Mouse (Mus musculus) forebrain, embryonic 10.5 days (tissue): ENCODE results near the gene Zdhhc18. TPM values are rescaled to one million over a fixed set of nuclear protein-coding genes. Genes with fewer than 3 reads are reported as not detected.
A peak's percentile ranks its signal among the peaks of the same experiment; 100 is the strongest.

ENCODE experiments used
- DNase-seq: peaks from one replicate; pipeline ENCODE4 v3.0.0-alpha.2; 2017; ENCODE audit warnings: low spot score; ENCODE audit errors: extremely low spot score
- H3K27ac ChIP-seq: fragments of 300-500 bp; sonication (generic); 2 replicates; pipeline ENCODE4 v1.5.1; 2016; ENCODE audit warnings: mild to moderate bottlenecking
- H3K27me3 ChIP-seq: fragments of 300-500 bp; sonication (generic); 2 replicates; pipeline ENCODE4 v1.6.1; 2016; ENCODE audit warnings: mild to moderate bottlenecking; ENCODE audit not compliant: poor library complexity, severe bottlenecking
- H3K36me3 ChIP-seq: fragments of 300-500 bp; sonication (generic); replicated peaks from 2 replicates; pipeline ENCODE4 v1.6.1; 2016; ENCODE audit warnings: mild to moderate bottlenecking, moderate library complexity
- H3K4me1 ChIP-seq: fragments of 300-500 bp; sonication (generic); 2 replicates; pipeline ENCODE4 v1.6.1; 2016
- H3K4me3 ChIP-seq: fragments of 300-500 bp; sonication (generic); 2 replicates; pipeline ENCODE4 v1.5.1; 2016; ENCODE audit warnings: mild to moderate bottlenecking, moderate library complexity
- H3K9me3 ChIP-seq: fragments of 300-500 bp; sonication (generic); 2 replicates; pipeline ENCODE4 v1.6.1; 2016; ENCODE audit warnings: mild to moderate bottlenecking, moderate library complexity
- WGBS: fragments of 180-500 bp; shearing (Covaris S2); methylation state at CpG from one replicate; pipeline ENCODE4 v1.1.7; 2016; 5-methylcytosine and 5-hydroxymethylcytosine counted together
- polyA plus RNA-seq: library from polyadenylated mRNA; unstranded; fragments of >200 nt; fragmentation: Nextera tagmentation; extraction: Ambion mirVana; gene quantifications from 2 replicates; pipeline ENCODE4 v1.2.1, GENCODE M21; 2016

Gene Zdhhc18
- polyA plus RNA-seq, 1 experiment from 2014 or later = 2.4 TPM

- H3K4me3 ChIP-seq = peak overlapping the region; percentile 73; the same call in 1 of the 2 replicates
- no peaks in the 10 kb centered on the region for H3K27me3 ChIP-seq
- H3K27ac ChIP-seq = peak overlapping the region; percentile 96
- WGBS = 54% methylated on average over 10 of the region's 10 CpGs
- H3K4me1 ChIP-seq = peaks cover 87% of the 10 kb centered on the region
- DNase-seq = no peak
- H3K9me3 ChIP-seq = no peaks in the 10 kb centered on the region
- peaks cover 15% of the 10 kb centered on the region for H3K36me3 ChIP-seq
Measured at GRCm38 (mm10) chr4:133673666-133674330, 23.8 kb upstream of the Zdhhc18 start.

- H3K4me3 ChIP-seq = peak overlapping the region; percentile 73
- WGBS = 7% methylated on average over 24 of the region's 24 CpGs
- DNase-seq = no peak
- H3K36me3 ChIP-seq = peaks cover 11% of the 10 kb centered on the region
- H3K4me1 ChIP-seq = peaks cover 82% of the 10 kb centered on the region
- no peaks in the 10 kb centered on the region for H3K9me3 ChIP-seq
- H3K27me3 ChIP-seq = no peaks in the 10 kb centered on the region
- H3K27ac ChIP-seq = peak overlapping the region; percentile 96
Measured at GRCm38 (mm10) chr4:133672845-133673647, 23.1 kb upstream of the Zdhhc18 start.

- no peaks in the 10 kb centered on the region for H3K27me3 ChIP-seq
- H3K27ac ChIP-seq = peak within 1 kb of the TSS; percentile 96
- WGBS = under 1% methylated on average over 76 of the region's 76 CpGs
- H3K9me3 ChIP-seq = no peaks in the 10 kb centered on the region
- H3K4me3 ChIP-seq = peak within 1 kb of the TSS; percentile 73
- H3K36me3 ChIP-seq = peaks cover 7% of the 10 kb centered on the region
- peaks cover 75% of the 10 kb centered on the region for H3K4me1 ChIP-seq
- peak; percentile 93 for DNase-seq
Measured at GRCm38 (mm10) chr4:133671881-133672844, 22.2 kb upstream of the Zdhhc18 start, which contains the start of gene Pigv. Pigv (minus strand) TSS chr4:133672647.

GRCm38 (mm10) chr4:133671184-133671880, 21.4 kb upstream of the Zdhhc18 start:
- no peaks in the 10 kb centered on the region for H3K9me3 ChIP-seq
- peaks cover 13% of the 10 kb centered on the region for H3K36me3 ChIP-seq
- peaks cover 66% of the 10 kb centered on the region for H3K4me1 ChIP-seq
- DNase-seq = peak; percentile 83
- H3K27me3 ChIP-seq = no peaks in the 10 kb centered on the region
- peak overlapping the region; percentile 96 for H3K27ac ChIP-seq
- 5% methylated on average over 13 of the region's 13 CpGs for WGBS
- peak overlapping the region; percentile 73 for H3K4me3 ChIP-seq

GRCm38 (mm10) chr4:133669652-133670210, 19.8 kb upstream of the Zdhhc18 start:
- H3K27ac ChIP-seq = no peak overlapping the region
- 74% methylated on average over 6 of the region's 6 CpGs for WGBS
- peaks cover 60% of the 10 kb centered on the region for H3K4me1 ChIP-seq

GRCm38 (mm10) chr4:133668537-133668936, 18.6 kb upstream of the Zdhhc18 start:
- peaks cover 48% of the 10 kb centered on the region for H3K4me1 ChIP-seq
- no peaks in the 10 kb centered on the region for H3K9me3 ChIP-seq
- no peak for DNase-seq
- H3K4me3 ChIP-seq = no peak overlapping the region
- no peak overlapping the region for H3K27ac ChIP-seq
- H3K36me3 ChIP-seq = peaks cover 28% of the 10 kb centered on the region
- WGBS = 85% methylated on average over 3 of the region's 3 CpGs
- H3K27me3 ChIP-seq = no peaks in the 10 kb centered on the region

More at GRCm38 (mm10) chr4:133669652-133670210, 19.8 kb upstream of the Zdhhc18 start:
- no peak overlapping the region for H3K4me3 ChIP-seq
- peaks cover 22% of the 10 kb centered on the region for H3K36me3 ChIP-seq
- no peaks in the 10 kb centered on the region for H3K27me3 ChIP-seq
- DNase-seq = no peak
- H3K9me3 ChIP-seq = no peaks in the 10 kb centered on the region

- Histone ChIP-seq H3K36me3 (peaks cover 37% of the 10 kb centered on the region), H3K4me3 (no peak overlapping the region), H3K9me3 (no peaks in the 10 kb centered on the region), H3K27ac (no peak overlapping the region), H3K4me1 (peaks cover 26% of the 10 kb centered on the region), H3K27me3 (no peaks in the 10 kb centered on the region)
- DNase-seq = no peak
- WGBS = 80% methylated on average over 6 of the region's 6 CpGs
Measured at GRCm38 (mm10) chr4:133666199-133666598, 16.2 kb upstream of the Zdhhc18 start.

- H3K4me1 ChIP-seq = peaks cover 27% of the 10 kb centered on the region
- H3K27ac ChIP-seq = peak overlapping the region; percentile 4
- no peak for DNase-seq
- WGBS = 60% methylated on average over 11 of the region's 11 CpGs
- H3K4me3 ChIP-seq = no peak overlapping the region
- no peaks in the 10 kb centered on the region for H3K9me3 ChIP-seq
- H3K27me3 ChIP-seq = no peaks in the 10 kb centered on the region
- peaks cover 37% of the 10 kb centered on the region for H3K36me3 ChIP-seq
Measured at GRCm38 (mm10) chr4:133665118-133665517, 15.2 kb upstream of the Zdhhc18 start.

- 89% methylated on average over 8 of the region's 8 CpGs for WGBS
- Histone ChIP-seq H3K4me1 (peaks cover 42% of the 10 kb centered on the region), H3K27ac (no peak overlapping the region), H3K36me3 (peaks cover 32% of the 10 kb centered on the region), H3K27me3 (no peaks in the 10 kb centered on the region), H3K9me3 (no peaks in the 10 kb centered on the region), H3K4me3 (no peak overlapping the region)
- DNase-seq = no peak
Measured at GRCm38 (mm10) chr4:133662945-133663344, 13.0 kb upstream of the Zdhhc18 start.

GRCm38 (mm10) chr4:133662421-133662820, 12.5 kb upstream of the Zdhhc18 start:
- Histone ChIP-seq H3K27ac (no peak overlapping the region), H3K4me1 (peaks cover 44% of the 10 kb centered on the region), H3K27me3 (no peaks in the 10 kb centered on the region), H3K4me3 (no peak overlapping the region), H3K36me3 (peaks cover 30% of the 10 kb centered on the region), H3K9me3 (no peaks in the 10 kb centered on the region)
- WGBS = 91% methylated on average over 8 of the region's 8 CpGs
- DNase-seq = no peak

- DNase-seq = no peak
- peak overlapping the region; percentile 26 for H3K4me3 ChIP-seq
- WGBS = 26% methylated on average over 10 of the region's 10 CpGs
Measured at GRCm38 (mm10) chr4:133660193-133661155, 10.5 kb upstream of the Zdhhc18 start.

More at GRCm38 (mm10) chr4:133660193-133661155, 10.5 kb upstream of the Zdhhc18 start:
- Histone ChIP-seq H3K36me3 (peaks cover 22% of the 10 kb centered on the region), H3K4me1 (peaks cover 52% of the 10 kb centered on the region), H3K27me3 (no peaks in the 10 kb centered on the region), H3K27ac (peak overlapping the region; percentile 84), H3K9me3 (no peaks in the 10 kb centered on the region)
